Mouse (Mus musculus): Measurements from ENCODE around the gene Arhgef26.

DNA sequence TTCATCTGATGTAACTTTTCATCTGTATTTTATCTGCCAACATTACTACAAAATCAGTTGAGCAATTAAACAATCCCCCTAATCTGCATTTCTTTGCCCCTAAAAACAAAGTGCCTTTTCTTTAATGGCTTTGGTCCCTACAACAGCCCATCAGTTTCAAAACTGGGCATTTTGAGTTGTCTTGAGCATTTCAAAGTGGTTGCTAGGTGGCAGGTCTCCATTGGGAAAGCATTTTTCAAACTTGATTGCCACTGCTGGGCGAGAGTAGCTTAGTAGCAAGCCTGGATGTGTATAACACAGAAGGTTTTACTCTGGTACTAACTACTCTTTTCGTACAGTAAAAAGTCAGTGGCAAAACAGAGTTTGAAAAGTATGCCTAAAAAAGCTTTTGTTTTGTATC lies 10.2 kb upstream of the Arhgef26 start:
- no peak for TF ChIP-seq POLR2A (IDR thresholded peaks at IDR 0.05; ENCODE audit: control insufficient read depth, extremely low read depth, insufficient read depth, low read length, poor library complexity)
- no peak for TF ChIP-seq CTCF (IDR thresholded peaks at IDR 0.05; ENCODE audit: borderline replicate concordance, control insufficient read depth, extremely low read depth, insufficient read depth, low read length, poor library complexity)
